Mouse (Mus musculus) lung, embryonic 16.5 days (tissue): ENCODE data around the gene Nrros. TPM values are rescaled to one million over a fixed set of nuclear protein-coding genes. Genes with fewer than 3 reads are reported as not detected.

Experiments used
- ATAC-seq: fragments of 200-750 bp; cut with Nextera tagmentation; 2 replicates; pipeline ENCODE4 v1.8.0; 2017; ENCODE audit warnings: low read depth, mild to moderate bottlenecking, moderate library complexity
- H3K27ac ChIP-seq: fragments of 300-500 bp; sonication (generic); 2 replicates; pipeline ENCODE4 v1.5.1; 2014; ENCODE audit warnings: mild to moderate bottlenecking, control low read depth, low read length
- H3K27me3 ChIP-seq: fragments of 300-500 bp; sonication (generic); 2 replicates; pipeline ENCODE4 v1.6.1; 2014; ENCODE audit warnings: low read depth, low read length, mixed read lengths; ENCODE audit not compliant: control insufficient read depth, insufficient read depth
- H3K36me3 ChIP-seq: fragments of 300-500 bp; sonication (generic); 2 replicates; pipeline ENCODE4 v1.6.1; 2014; ENCODE audit warnings: low read length; ENCODE audit not compliant: control insufficient read depth, insufficient read depth
- H3K4me1 ChIP-seq: fragments of 300-500 bp; sonication (generic); replicated peaks from 2 replicates; pipeline ENCODE4 v1.6.1; 2014; ENCODE audit warnings: low read length, mixed read lengths; ENCODE audit not compliant: control insufficient read depth, insufficient read depth
- H3K4me2 ChIP-seq: fragments of 300-500 bp; sonication (generic); 2 replicates; pipeline ENCODE4 v1.6.1; 2014; ENCODE audit warnings: low read depth, low read length, control low read depth
- H3K4me3 ChIP-seq: fragments of 300-500 bp; sonication (generic); 2 replicates; pipeline ENCODE4 v1.5.1; 2014; ENCODE audit warnings: mild to moderate bottlenecking, low read length, control low read depth
- H3K9ac ChIP-seq: fragments of 300-500 bp; sonication (generic); 2 replicates; pipeline ENCODE4 v1.6.1; 2014; ENCODE audit warnings: low read length, control low read depth
- H3K9me3 ChIP-seq: fragments of 300-500 bp; sonication (generic); 2 replicates; pipeline ENCODE4 v1.6.1; 2016; ENCODE audit warnings: low read length; ENCODE audit not compliant: control insufficient read depth
- WGBS: fragments of 180-500 bp; shearing (Covaris S2); extraction: QIAGEN DNeasy Blood & Tissue Kit; methylation state at CpG from one replicate; pipeline ENCODE4 v1.1.7; 2014; 5-methylcytosine and 5-hydroxymethylcytosine counted together
- polyA plus RNA-seq: library from polyadenylated mRNA; unstranded; fragments of >200 nt; fragmentation: Nextera tagmentation; extraction: Ambion mirVana; gene quantifications from 2 replicates; pipeline ENCODE4 v1.2.1, GENCODE M21; 2015

The Nrros gene
- polyA plus RNA-seq, 1 experiment from 2014 or later = 45.8 TPM

DNA sequence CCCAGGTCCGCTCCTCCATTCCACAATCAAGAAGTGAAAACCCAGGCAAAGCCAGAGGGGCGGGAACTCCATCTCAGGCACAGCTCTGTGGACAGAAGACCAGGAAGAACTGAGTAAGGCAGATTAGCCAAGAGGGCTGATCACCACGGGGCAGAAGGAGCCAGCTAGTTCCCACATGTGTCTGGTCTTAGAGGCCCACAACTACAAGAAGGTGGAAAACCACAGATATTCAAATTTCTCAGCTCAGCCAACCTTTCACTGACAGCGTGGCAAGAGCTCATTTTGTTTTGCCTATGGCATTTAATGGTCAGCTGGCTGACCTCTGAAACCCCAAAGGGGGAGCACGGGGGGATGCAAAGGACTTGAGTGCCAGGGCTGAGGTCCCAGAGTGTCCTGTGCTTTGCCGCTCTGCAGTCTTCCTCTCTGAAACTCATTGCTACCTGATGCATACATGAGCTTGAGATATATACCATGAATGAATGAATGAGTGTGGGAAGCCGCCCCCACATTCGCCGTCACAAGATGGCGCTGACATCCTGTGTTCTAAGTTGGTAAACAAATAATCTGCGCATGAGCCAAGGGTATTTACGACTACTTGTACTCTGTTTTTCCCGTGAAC, 17.7 kb downstream of the Nrros start:
- Histone ChIP-seq H3K4me3 (0 out of 2 replicates have a peak overlapping the region, but pooled peaks have one; percentile 10), H3K4me1 (no peaks in the 10 kb centered on the region), H3K9ac (no peak overlapping the region), H3K36me3 (peaks cover 32% of the 10 kb centered on the region), H3K27ac (no peak overlapping the region), H3K4me2 (peak overlapping the region; percentile 34; the same call in 1 of the 2 replicates), H3K9me3 (peaks cover 18% of the 10 kb centered on the region), H3K27me3 (no peaks in the 10 kb centered on the region)
- ATAC-seq = 0 out of 2 replicates have a peak, but pooled peaks have one; percentile 47
- WGBS = 56% methylated on average over 10 of the region's 13 CpGs

DNA sequence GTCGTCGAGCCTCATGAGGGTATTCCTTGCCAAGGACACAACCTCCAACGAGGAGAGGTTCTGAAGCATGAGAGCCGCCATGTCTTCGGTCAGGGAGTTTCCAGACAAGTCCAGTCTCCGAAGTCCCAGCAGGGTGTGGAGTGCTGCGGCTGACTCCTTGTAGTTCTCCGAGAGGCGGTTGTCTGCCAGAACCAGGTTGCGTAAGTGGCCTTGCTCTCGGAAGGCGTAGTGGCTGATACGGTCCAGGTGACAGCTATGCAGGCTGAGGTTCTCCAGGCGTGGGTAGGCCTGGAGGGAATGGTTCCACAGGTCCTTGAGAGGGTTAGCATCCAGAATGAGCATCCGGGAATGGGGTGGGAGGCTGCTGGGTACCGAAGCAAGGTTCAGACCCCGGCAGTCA, 20.8 kb downstream of the Nrros start:
- ATAC-seq = no peak
- WGBS = 88% methylated on average over 17 of the region's 17 CpGs

DNA sequence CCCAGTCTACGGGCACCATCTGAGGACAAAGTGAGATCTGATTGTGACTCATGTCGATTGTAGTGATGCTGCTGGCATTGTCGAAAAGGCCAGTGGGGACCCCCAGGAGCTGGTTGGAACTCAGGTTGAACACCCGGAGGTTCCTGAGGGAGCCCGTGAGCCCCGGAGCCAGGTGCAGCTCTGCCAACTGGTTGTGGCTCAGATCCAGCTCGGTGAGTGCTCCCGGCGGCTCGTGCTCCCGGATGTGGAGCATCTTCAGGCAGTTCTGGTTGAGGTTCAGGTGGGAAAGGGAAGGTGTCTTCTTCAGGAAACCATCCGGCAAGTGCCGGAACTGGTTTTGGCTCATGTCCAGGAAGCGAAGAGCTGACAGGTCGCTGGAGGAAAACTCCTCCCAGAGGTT, 21.6 kb downstream of the Nrros start:
- ATAC-seq = no peak
- Histone ChIP-seq H3K4me2 (no peak overlapping the region), H3K27ac (no peak overlapping the region), H3K9me3 (peaks cover 20% of the 10 kb centered on the region), H3K27me3 (no peaks in the 10 kb centered on the region), H3K4me3 (no peak overlapping the region), H3K4me1 (no peaks in the 10 kb centered on the region), H3K36me3 (peaks cover 39% of the 10 kb centered on the region), H3K9ac (no peak overlapping the region)
- WGBS = 91% methylated on average over 15 of the region's 15 CpGs

More for the DNA sequence above, 20.8 kb downstream of the Nrros start:
- Histone ChIP-seq H3K36me3 (peaks cover 39% of the 10 kb centered on the region), H3K4me1 (no peaks in the 10 kb centered on the region), H3K9ac (no peak overlapping the region), H3K27ac (no peak overlapping the region), H3K27me3 (no peaks in the 10 kb centered on the region), H3K9me3 (peaks cover 20% of the 10 kb centered on the region), H3K4me2 (no peak overlapping the region), H3K4me3 (no peak overlapping the region)

DNA sequence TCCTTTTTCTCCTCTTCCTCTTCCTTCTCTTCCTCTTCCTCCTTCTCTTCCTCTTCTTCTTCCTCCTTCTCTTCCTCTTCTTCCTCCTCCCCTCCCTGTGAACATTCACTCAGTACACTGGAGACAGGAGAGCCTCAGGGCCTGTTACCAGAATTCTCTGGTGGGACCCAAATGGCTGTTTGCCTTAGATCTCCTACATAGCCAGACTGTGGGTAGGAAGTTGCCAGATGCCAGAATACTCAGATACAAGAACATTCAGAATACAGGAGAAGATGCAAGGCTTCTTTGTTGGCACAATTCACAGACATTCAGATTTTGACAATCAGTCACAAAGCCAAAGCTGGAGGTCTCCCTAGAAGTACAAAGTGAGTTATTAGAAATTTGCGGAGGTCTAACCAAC, 26.4 kb downstream of the Nrros start:
- Histone ChIP-seq H3K9me3 (peaks cover 12% of the 10 kb centered on the region), H3K36me3 (peaks cover 19% of the 10 kb centered on the region), H3K27me3 (no peaks in the 10 kb centered on the region), H3K9ac (no peak overlapping the region), H3K27ac (no peak overlapping the region), H3K4me1 (no peaks in the 10 kb centered on the region), H3K4me3 (no peak overlapping the region), H3K4me2 (no peak overlapping the region)
- no peak for ATAC-seq
- WGBS = 67% methylated on average over 1 of the region's 1 CpGs

DNA sequence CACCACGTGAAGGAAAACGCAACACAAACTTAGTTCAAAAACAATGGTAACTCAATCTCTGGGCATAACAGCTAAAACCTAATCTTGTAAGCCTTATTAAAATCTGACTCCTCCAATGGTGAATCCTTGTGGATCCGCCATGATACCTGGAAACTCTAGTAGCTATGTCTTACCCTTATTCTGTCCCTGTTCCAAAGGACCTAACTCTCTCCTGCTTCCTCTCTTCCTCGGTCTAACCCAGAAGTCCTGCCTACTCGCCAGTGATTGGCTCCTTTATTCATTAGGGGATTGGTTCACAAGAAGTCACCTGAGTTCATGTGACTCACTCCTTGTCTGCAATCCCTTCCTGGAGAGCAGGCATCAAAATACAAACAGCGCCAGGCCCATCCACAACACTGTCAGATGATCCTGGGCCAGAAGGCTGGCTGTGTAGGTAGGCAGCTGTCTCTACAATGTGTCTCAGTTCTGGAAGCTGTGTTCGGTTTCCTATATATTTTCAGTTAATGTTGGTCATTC, 29.5 kb downstream of the Nrros start:
- 82% methylated on average over 7 of the region's 7 CpGs for WGBS
- Histone ChIP-seq H3K9me3 (no peaks in the 10 kb centered on the region), H3K4me1 (no peaks in the 10 kb centered on the region), H3K9ac (no peak overlapping the region), H3K4me2 (no peak overlapping the region), H3K4me3 (no peak overlapping the region), H3K27ac (no peak overlapping the region), H3K36me3 (no peaks in the 10 kb centered on the region), H3K27me3 (no peaks in the 10 kb centered on the region)
- ATAC-seq = no peak

DNA sequence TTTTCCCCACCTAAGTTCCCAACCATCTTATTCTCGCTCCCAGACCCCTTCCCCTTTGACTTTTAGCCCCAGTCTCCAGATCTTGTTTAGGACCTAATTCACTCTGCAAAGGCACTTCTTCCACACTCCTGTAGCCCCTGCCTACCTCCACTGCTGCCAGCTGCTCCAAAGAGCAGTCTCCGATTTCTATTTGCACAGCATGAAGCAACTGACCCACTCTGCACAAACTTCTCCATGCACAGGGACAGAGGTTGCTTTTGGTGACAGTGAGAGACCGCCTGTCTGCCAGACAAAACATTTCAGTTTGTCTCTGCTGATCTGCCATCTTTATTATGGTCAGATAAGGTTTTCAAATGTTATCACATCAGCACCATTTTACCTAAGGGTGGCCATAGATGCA, 32.2 kb downstream of the Nrros start:
- Histone ChIP-seq H3K4me1 (no peaks in the 10 kb centered on the region), H3K9ac (no peak overlapping the region), H3K4me3 (no peak overlapping the region), H3K27me3 (no peaks in the 10 kb centered on the region), H3K27ac (no peak overlapping the region), H3K4me2 (no peak overlapping the region), H3K36me3 (no peaks in the 10 kb centered on the region), H3K9me3 (no peaks in the 10 kb centered on the region)
- ATAC-seq = no peak
- WGBS = 60% methylated on average over 3 of the region's 3 CpGs

DNA sequence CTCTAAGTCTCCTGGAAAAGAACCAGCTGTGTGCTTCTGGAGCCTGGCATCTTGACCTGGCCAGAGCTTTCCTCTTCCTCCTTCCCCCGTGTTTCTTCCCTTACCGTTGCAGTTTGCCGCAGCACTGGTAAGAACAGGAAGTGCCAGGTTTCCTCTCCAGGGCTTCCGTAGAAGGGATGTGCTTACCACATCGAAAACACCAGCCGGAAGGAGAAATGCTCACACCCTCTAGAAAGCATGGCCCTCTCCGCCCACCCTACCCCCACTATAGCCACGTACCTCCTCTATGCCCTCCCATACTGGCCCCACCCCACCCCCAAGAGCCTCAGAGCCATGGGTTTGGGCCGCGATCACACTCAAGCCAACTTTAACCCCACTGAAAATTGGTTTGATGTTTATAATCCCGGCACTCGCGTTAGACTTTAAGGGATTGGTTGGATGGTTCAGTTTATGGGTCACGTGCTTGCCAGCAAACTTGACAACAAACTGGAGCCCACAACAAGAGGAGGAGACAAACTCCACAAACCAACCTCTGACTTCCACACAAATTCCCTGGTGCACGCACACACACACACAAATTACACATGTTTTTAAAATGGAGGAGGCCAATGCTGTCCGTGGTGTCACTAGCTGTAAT, 35.1 kb downstream of the Nrros start:
- H3K27me3 ChIP-seq = no peaks in the 10 kb centered on the region
- ATAC-seq = peak; percentile 83
- no peaks in the 10 kb centered on the region for H3K36me3 ChIP-seq
- H3K27ac ChIP-seq = peak overlapping the region; percentile 77
- H3K9me3 ChIP-seq = no peaks in the 10 kb centered on the region
- peak overlapping the region; percentile 50 for H3K4me2 ChIP-seq
- H3K9ac ChIP-seq = peak overlapping the region; percentile 48
- WGBS = 50% methylated on average over 16 of the region's 16 CpGs
- H3K4me1 ChIP-seq = no peaks in the 10 kb centered on the region
- H3K4me3 ChIP-seq = peak overlapping the region; percentile 37

DNA sequence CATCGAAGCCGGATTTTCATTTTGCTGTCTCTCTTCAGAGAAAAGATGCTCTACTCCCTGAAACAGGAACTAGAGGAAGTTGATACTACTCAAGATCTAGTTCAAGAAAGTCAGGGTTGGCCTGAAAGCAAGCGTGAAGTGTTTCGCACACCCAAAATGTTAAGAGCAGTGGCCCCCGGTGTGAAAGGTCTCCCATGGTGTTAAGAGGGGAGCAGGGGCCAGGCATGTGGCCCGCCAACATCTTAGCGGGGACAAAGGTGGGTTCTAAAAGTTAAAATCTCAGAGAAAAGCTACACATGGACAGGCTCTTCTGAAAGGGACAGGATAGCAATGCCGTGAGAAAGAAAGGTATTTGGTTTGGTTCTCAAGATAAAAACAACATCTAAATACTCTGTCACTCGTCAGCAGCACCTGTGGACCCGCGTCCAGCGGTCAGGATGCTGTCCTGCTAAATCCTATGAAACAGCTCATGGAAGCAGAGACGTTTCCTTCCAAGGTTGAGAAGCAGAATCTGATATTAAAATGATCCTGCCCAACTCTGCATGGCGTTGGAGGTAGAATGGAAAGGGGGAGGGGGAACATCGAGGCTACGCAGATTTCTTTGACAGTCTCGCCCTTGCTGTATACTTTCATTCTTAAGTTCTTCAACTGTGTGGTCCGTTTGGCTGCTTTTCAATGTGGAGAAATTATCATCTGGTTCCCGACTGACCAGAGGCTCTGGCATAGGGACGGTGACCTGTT, 35.8 kb downstream of the Nrros start:
- H3K9ac ChIP-seq = peak overlapping the region; percentile 48
- H3K27me3 ChIP-seq = no peaks in the 10 kb centered on the region
- peak overlapping the region; percentile 50 for H3K4me2 ChIP-seq
- peak overlapping the region; percentile 77 for H3K27ac ChIP-seq
- no peak for ATAC-seq
- H3K9me3 ChIP-seq = no peaks in the 10 kb centered on the region
- no peaks in the 10 kb centered on the region for H3K4me1 ChIP-seq
- H3K4me3 ChIP-seq = peak overlapping the region; percentile 37
- H3K36me3 ChIP-seq = no peaks in the 10 kb centered on the region
- 51% methylated on average over 20 of the region's 20 CpGs for WGBS

DNA sequence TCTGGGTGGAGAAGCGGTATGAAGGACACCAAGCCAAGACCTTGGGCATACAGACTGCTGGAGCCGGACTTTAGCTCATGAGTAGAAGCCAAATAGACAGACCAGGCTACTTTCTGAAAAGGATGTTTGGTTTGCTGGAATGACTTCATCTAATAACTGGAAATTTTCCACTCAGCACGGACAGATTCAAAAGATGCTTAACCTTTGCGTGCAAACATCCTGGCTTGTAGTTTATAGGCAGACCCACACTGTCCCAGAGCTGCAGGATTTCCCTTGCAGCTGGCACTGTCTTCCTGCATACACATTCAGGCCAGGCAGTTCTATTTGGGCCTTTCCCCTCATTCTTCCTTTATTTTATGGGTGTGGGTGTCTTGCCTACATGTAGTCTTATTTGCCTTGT, 38.3 kb downstream of the Nrros start:
- H3K4me2 ChIP-seq = no peak overlapping the region
- no peaks in the 10 kb centered on the region for H3K36me3 ChIP-seq
- no peak overlapping the region for H3K4me3 ChIP-seq
- no peak overlapping the region for H3K9ac ChIP-seq
- WGBS = 66% methylated on average over 4 of the region's 4 CpGs
- no peaks in the 10 kb centered on the region for H3K9me3 ChIP-seq
- ATAC-seq = peak; percentile 78
- H3K27ac ChIP-seq = peak overlapping the region; percentile 83
- no peaks in the 10 kb centered on the region for H3K4me1 ChIP-seq
- no peaks in the 10 kb centered on the region for H3K27me3 ChIP-seq
